Mouse (Mus musculus) brain, embryonic 14.5 days (tissue): ENCODE measurements around the gene Rhox2g. TPM values are rescaled to one million over a fixed set of nuclear protein-coding genes. Genes with fewer than 3 reads are reported as not detected.
"Not testable (repeated sequence)": the region's sequence is repeated elsewhere in the genome, so short reads cannot be mapped to it uniquely, and the experiment has no call there.

Experiments
- DNase-seq: peaks from one replicate; pipeline ENCODE4 v3.0.0-alpha.2; 2011; ENCODE audit warnings: low read depth
- CTCF ChIP-seq: fragments of 200-500 bp; IDR thresholded peaks from 2 replicates; pipeline ENCODE4 v1.5.1; 2012; ENCODE audit warnings: inconsistent platforms, mild to moderate bottlenecking, moderate library complexity, borderline replicate concordance; ENCODE audit not compliant: insufficient read depth, insufficient read length; ENCODE audit errors: extremely low read depth
- POLR2A ChIP-seq: fragments of 200-500 bp; IDR thresholded peaks from 2 replicates; pipeline ENCODE4 v1.6.1; 2012; ENCODE audit warnings: mild to moderate bottlenecking, inconsistent platforms, borderline replicate concordance; ENCODE audit not compliant: poor library complexity, insufficient read depth, insufficient read length, severe bottlenecking; ENCODE audit errors: extremely low read depth
- polyA plus RNA-seq: library from polyadenylated mRNA; depleted of rRNA; stranded (reverse); fragments of >200 nt; gene quantifications from 2 replicates; pipeline ENCODE4 v1.2.3, GENCODE M21; 2012; rRNA removed

Gene Rhox2g
- not detected in 2 replicates for polyA plus RNA-seq

DNA sequence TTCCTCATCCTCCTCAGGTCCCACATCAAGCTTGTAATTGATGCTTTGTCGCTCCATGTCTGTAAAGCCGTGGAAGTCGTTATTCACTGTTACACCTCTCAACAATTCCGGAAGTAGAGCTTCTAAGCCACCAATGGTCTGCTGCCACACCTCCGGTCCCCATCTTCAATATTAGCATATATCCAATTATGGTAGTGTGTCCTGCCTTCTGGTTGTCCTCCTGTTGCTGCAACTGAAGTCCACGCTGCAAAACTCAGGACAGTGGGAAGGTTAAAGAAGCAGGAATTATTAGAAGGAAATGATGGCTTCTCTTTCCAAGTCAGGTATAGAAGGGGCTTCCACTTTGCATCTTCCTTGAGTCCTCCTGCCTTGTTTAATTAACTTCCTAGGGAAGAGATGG lies at the start of gene Rhox2g:
Gene Rhox2g, minus strand, starts transcription at position 101 of the 400 bp plus-strand sequence.
- not testable (repeated sequence) for DNase-seq

DNA sequence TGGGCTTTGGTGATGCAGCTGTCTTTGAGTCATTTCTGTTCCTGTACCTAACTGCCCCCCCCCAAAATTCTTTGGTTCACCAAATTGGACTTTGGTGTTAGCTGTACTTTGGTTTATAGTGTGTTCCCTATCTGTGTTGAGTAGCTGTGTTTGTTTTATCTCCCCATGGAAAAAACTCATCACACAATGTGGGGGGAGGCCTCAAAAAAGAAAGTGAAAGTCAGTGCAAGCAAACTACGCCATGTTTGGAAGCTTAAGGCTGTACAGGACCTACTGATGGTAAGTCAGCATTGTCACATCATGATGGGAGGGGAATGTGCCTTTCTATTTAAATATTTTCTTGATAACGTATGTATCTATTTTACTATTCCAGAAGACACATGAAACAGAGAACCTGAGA lies 49.0 kb upstream of the Rhox2g start:
- TF ChIP-seq POLR2A (no peak), CTCF (no peak)
- no peak for DNase-seq

DNA sequence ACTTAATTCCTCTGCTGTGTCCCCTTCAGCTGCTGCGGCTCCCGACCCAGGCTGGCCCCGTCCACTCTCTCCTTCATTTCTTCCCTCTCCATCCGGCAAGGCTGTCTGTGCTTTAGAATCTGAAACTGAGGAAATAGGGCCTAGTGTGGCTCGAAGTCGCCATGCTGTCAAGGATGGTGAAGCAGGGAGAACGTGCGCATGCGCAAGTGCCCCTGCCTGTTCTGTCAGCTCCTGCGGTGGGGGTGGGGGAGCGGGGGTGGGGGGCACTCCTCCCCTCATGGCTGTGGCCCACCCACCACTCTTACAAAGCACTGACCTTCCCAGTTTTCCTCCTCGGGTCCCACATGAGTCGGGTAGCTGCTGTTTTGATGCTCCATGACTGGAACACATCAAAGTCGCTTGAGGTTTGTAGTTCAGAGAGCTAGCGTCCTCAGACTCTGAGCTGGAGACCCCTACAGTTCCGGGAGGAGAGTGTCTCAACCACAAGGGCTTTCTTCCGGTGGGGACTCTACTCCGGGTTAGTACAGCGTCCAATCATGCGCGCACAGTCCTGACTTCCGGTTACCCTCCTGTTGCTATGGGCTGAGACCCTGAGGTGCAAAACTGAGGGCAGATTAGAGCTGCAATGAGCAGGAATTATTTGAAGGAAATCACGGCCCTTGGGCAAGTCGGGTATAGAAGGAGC lies 39.9 kb upstream of the Rhox2g start:
- TF ChIP-seq CTCF (no peak), POLR2A (no peak)
- no peak for DNase-seq

DNA sequence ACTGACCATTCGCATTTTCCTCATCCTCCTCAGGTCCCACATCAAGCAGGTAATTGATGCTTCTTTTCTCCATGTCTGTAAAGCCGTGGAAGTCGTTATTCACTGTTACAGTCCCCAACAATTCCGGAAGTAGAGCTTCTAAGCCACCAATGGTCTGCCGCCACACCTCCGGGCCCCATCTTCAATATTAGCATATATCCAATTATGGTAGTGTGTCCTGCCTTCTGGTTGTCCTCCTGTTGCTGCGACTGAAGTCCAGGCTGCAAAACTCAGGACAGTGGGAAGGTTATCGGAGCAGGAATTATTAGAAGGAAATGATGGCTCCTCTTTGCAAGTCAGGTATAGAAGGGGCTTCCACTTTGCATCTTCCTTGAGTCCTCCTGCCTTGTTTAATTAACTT lies 29.9 kb upstream of the Rhox2g start, which contains the start of gene Rhox2h:
Gene Rhox2h, minus strand, starts transcription at position 101 of the 400 bp plus-strand sequence.
- not testable (repeated sequence) for DNase-seq

DNA sequence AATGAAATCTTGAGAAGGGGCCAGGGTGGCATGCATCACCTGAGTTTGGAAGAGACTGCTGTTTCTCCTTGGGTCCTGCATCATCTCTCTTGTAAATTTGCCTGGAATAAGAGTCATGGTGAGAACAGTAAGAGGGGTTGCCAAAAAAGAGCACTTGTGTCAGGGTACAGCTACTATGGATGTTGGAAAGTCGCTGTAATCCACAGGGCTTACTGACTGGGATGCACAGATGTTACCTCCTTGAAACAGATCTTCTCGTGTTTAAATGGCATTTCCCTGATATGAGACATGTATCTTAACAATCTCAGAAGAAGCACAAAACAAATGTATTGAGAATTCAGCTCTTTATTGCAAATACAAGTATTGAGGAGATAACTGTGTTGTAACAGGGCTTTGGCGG lies 25.4 kb upstream of the Rhox2g start, which contains the start of gene Rhox3h:
Gene Rhox3h, minus strand, starts transcription at position 101 of the 400 bp plus-strand sequence.
- DNase-seq, result not testable (repeated sequence)

DNA sequence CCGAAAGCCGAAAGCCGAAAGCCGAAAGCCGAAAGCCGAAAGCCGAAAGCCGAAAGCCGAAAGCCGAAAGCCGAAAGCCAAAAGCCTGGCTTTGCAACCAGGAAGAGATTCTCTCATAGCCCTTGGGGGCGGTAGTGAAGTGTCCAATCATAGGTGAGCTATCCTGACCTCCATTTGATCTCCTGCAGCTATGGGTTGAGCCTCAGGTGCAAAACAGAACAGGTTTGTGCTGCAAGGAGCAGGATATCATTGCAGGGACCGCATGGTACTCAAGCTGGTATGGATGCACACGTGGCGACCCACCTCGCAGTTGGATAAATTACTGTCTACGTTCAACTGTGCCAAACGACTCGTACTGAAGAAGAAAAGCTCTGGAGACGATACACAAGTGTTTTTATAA lies 8.0 kb upstream of the Rhox2g start, which contains the start of gene Rhox4g:
Gene Rhox4g, minus strand, starts transcription at position 101 of the 400 bp plus-strand sequence.
- not testable (repeated sequence) for DNase-seq

DNA sequence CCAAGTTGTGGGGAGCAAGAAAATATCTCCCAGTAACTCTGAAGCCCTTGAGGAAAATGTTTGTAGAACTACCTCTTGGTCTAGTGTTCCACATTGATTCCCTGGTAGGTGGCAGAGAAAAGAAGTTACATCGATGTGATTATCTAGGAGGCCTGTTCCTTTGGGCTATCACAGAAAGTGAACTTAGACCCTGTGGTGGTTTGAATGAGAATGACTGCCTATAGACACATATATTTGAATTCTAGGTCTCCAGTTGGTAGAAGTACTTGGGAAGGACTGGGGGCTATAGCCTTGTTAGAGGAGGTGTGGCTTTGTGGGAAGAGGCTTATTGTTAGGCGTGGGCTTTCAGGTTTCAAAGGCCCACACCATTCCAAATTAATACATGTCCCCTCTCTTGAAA lies 14.8 kb downstream of the Rhox2g start, which contains the start of gene Rhox3g:
Gene Rhox3g, minus strand, starts transcription at position 101 of the 400 bp plus-strand sequence.
- not testable (repeated sequence) for DNase-seq

DNA sequence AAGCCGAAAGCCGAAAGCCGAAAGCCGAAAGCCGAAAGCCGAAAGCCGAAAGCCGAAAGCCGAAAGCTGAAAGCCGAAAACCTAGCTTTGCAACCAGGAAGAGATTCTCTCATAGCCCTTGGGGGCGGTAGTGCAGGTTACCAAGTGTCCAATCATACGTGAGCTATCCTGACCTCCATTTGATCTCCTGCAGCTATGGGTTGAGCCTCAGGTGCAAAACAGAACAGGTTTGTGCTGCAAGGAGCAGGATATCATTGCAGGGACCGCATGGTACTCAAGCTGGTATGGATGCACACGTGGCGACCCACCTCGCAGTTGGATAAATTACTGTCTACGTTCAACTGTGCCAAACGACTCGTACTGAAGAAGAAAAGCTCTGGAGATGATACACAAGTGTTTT lies 35.7 kb downstream of the Rhox2g start, which contains the start of gene Rhox4f:
Gene Rhox4f, minus strand, starts transcription at position 101 of the 400 bp plus-strand sequence.
- DNase-seq, result not testable (repeated sequence)

Other genes starting within 250 kb of the Rhox2g start
- gene Rhox2b, start 231.4 kb downstream of the Rhox2g start, polyA plus RNA-seq, result not detected in 2 replicates
- 0.14 TPM in 1 of 2 replicates, not detected in the other for gene Rhox4b, start 211.0 kb downstream of the Rhox2g start, polyA plus RNA-seq
- not detected in 2 replicates for gene Rhox2c, start 189.8 kb downstream of the Rhox2g start, polyA plus RNA-seq
- not detected in 2 replicates for gene Rhox3c, start 184.9 kb downstream of the Rhox2g start, polyA plus RNA-seq
- gene Rhox4c, start 163.1 kb downstream of the Rhox2g start, polyA plus RNA-seq, result not detected in 2 replicates
- gene Rhox2d, start 150.0 kb downstream of the Rhox2g start, polyA plus RNA-seq, result not detected in 2 replicates
- gene Rhox4d, start 129.1 kb downstream of the Rhox2g start, polyA plus RNA-seq, result not detected in 2 replicates
- not detected in 2 replicates for gene Rhox2e, start 113.0 kb downstream of the Rhox2g start, polyA plus RNA-seq
- gene Rhox3e, start 101.5 kb downstream of the Rhox2g start, polyA plus RNA-seq, result not detected in 2 replicates
- not detected in 2 replicates for gene Rhox4e, start 86.1 kb downstream of the Rhox2g start, polyA plus RNA-seq
- gene Rhox2f, start 72.1 kb downstream of the Rhox2g start, polyA plus RNA-seq, result not detected in 2 replicates
- not detected in 2 replicates for gene Rhox3f, start 62.5 kb downstream of the Rhox2g start, polyA plus RNA-seq
- gene Rhox4f, start 35.8 kb downstream of the Rhox2g start, polyA plus RNA-seq, result not detected in 2 replicates
- gene Rhox3g, start 14.9 kb downstream of the Rhox2g start, polyA plus RNA-seq, result not detected in 2 replicates
- not detected in 2 replicates for gene Rhox4g, start 7.9 kb upstream of the Rhox2g start, polyA plus RNA-seq
- gene Rhox3h, start 25.3 kb upstream of the Rhox2g start, polyA plus RNA-seq, result not detected in 2 replicates
- not detected in 2 replicates for gene Rhox2h, start 29.8 kb upstream of the Rhox2g start, polyA plus RNA-seq
- not detected in 2 replicates for gene Rhox5, start 161.4 kb upstream of the Rhox2g start, polyA plus RNA-seq
- gene Rhox6, start 183.4 kb upstream of the Rhox2g start, polyA plus RNA-seq, result 0.06 and 0.14 TPM in 2 replicates
- not detected in 2 replicates for gene Rhox7a, start 188.2 kb upstream of the Rhox2g start, polyA plus RNA-seq
- not detected in 2 replicates for gene Rhox8, start 235.5 kb upstream of the Rhox2g start, polyA plus RNA-seq